Mouse (Mus musculus): ENCODE measurements at regions not wholly inside any gene's neighbourhood (a gene's known extent, or its start where the extent isn't known, plus 50 kb on each side); places are given as distances from the start of the nearest gene placed in this dataset.

- TF ChIP-seq CTCF (IDR thresholded peaks at IDR 0.05; ENCODE audit: borderline replicate concordance, insufficient read depth, low read length), result no peak
- no peak for TF ChIP-seq POLR2A (IDR thresholded peaks at IDR 0.05; ENCODE audit: low read depth, low read length)
Observed at GRCm38 (mm10) chr15:90062021-90062420, 162.1 kb upstream of the Alg10b start.

Data from embryonic fibroblast, embryonic 13.5 days (primary cell).